9 mouse cellular contexts compared by ENCODE assay signal in genomic region chr1:162037185-162037765, GRCm38 (mm10). TPM values are rescaled to one million over a fixed set of nuclear protein-coding genes. Genes with fewer than 3 reads are reported as not detected.
DNase-seq lines count a peak whose midpoint lies in the region; ATAC-seq and TF ChIP-seq lines count a peak whose summit lies in the region.
"Had no signal": no experiment of that assay in that cellular context is flagged by ENCODE, and none has a peak within 500 bp of the region (broad histone marks: within the 10 kb centered on the region; RNA-seq: fewer than 3 reads in every experiment).

No protein-coding gene starts in this region.

- peaks cover 35% of the 10 kb centered on the region for H3K4me1 ChIP-seq in lung, embryonic 14.5 days (ENCODE audit: insufficient read depth)
- H3K4me1 ChIP-seq in forebrain, embryonic 15.5 days: peaks cover 17% of the 10 kb centered on the region
- H3K4me1 ChIP-seq in neural tube, embryonic 12.5 days: peaks cover 36% of the 10 kb centered on the region

- H3K27ac ChIP-seq in gastrocnemius, adult 2 months: peak overlapping the region; percentile 71
- H3K27ac ChIP-seq in lung, embryonic 14.5 days (ENCODE audit: low read depth): peak overlapping the region; percentile 92
- H3K27ac ChIP-seq in forebrain, embryonic 15.5 days (replicated peaks): peak overlapping the region; percentile 38
- H3K27ac ChIP-seq in neural tube, embryonic 12.5 days: peak overlapping the region; percentile 51

- no peaks in the 10 kb centered on the region for H3K27me3 ChIP-seq in lung, embryonic 14.5 days (ENCODE audit: insufficient read depth, low read length)
- H3K27me3 ChIP-seq in forebrain, embryonic 15.5 days: no peaks in the 10 kb centered on the region
- no peaks in the 10 kb centered on the region for H3K27me3 ChIP-seq in neural tube, embryonic 12.5 days (replicated peaks)

- H3K4me2 ChIP-seq in lung, embryonic 14.5 days: peak overlapping the region; percentile 5; the same call in 1 of the 2 replicates
- H3K4me2 ChIP-seq in forebrain, embryonic 15.5 days (replicated peaks): no peak overlapping the region
- H3K4me2 ChIP-seq in neural tube, embryonic 12.5 days (replicated peaks): peak overlapping the region; percentile 27; the same call in 1 of the 2 replicates

- ATAC-seq in lung, embryonic 14.5 days (ENCODE audit: insufficient read depth): peak; percentile 13; the same call in 1 of the 2 replicates
- ATAC-seq in forebrain, embryonic 15.5 days (replicated peaks): peak; percentile 21; the same call in 1 of the 2 replicates
- ATAC-seq in neural tube, embryonic 12.5 days (ENCODE audit: low FRiP score, low read depth): no peak

- 38% methylated on average over 6 of the region's 6 CpGs for WGBS in lung, embryonic 14.5 days
- WGBS in forebrain, embryonic 15.5 days: 41% methylated on average over 6 of the region's 6 CpGs
- 48% methylated on average over 6 of the region's 6 CpGs for WGBS in neural tube, embryonic 12.5 days

- DNase-seq in gastrocnemius, adult 2 months: no peak
- DNase-seq in gastrocnemius, postnatal 4 days (ENCODE audit: low spot score in 2 of 2): no peak
- peak; percentile 64 for DNase-seq in lung, embryonic 14.5 days
- DNase-seq in lung, postnatal 25 days (ENCODE audit: low spot score): no peak
- DNase-seq in adrenal gland, postnatal 36 days: no peak
- no peak for DNase-seq in adrenal gland, postnatal 4 days (ENCODE audit: low spot score in 2 of 2)

- no peaks in the 10 kb centered on the region for H3K9me3 ChIP-seq in lung, embryonic 14.5 days (ENCODE audit: low read depth, low read length)
- no peaks in the 10 kb centered on the region for H3K9me3 ChIP-seq in forebrain, embryonic 15.5 days
- H3K9me3 ChIP-seq in neural tube, embryonic 12.5 days: peaks cover 4% of the 10 kb centered on the region; the same call in 1 of the 2 replicates

- H3K36me3 ChIP-seq in lung, embryonic 14.5 days (ENCODE audit: insufficient read depth): no peaks in the 10 kb centered on the region
- no peaks in the 10 kb centered on the region for H3K36me3 ChIP-seq in forebrain, embryonic 15.5 days
- H3K36me3 ChIP-seq in neural tube, embryonic 12.5 days: no peaks in the 10 kb centered on the region

- intact Hi-C loops in gastrocnemius, adult 2 months (cut with DNase I): no loop called here

- H3K9ac ChIP-seq in lung, embryonic 14.5 days: no peak overlapping the region
- no peak overlapping the region for H3K9ac ChIP-seq in forebrain, embryonic 15.5 days (replicated peaks)
- H3K9ac ChIP-seq in neural tube, embryonic 12.5 days: no peak overlapping the region

- TF ChIP-seq CTCF in gastrocnemius, adult 2 months (IDR thresholded peaks at IDR 0.05): no peak
- TF ChIP-seq CTCF in lung, embryonic 14.5 days (IDR thresholded peaks at IDR 0.05; ENCODE audit: low read depth): no peak

- H3K4me3 ChIP-seq in gastrocnemius, adult 2 months: no peak overlapping the region; the same call in 1 of the 2 replicates
- H3K4me3 ChIP-seq in lung, embryonic 14.5 days (ENCODE audit: low read depth, low read length): no peak overlapping the region
- H3K4me3 ChIP-seq in forebrain, embryonic 15.5 days: no peak overlapping the region
- no peak overlapping the region for H3K4me3 ChIP-seq in neural tube, embryonic 12.5 days

RNA-seq across cellular contexts. Expression of gene 4930558K02Rik, which starts 57.8 kb away (rescaled TPM):
- total RNA-seq in gastrocnemius, adult 2 months (2021): not detected
- total RNA-seq in gastrocnemius, postnatal 4 days (2021): under 1 TPM in 1 of 2 experiments, not detected in 1; 0.29 TPM
- polyA plus RNA-seq in lung, embryonic 14.5 days (2014; fragmentation: Nextera tagmentation; extraction: Ambion mirVana): not detected in 2 replicates
- polyA plus RNA-seq in forebrain, embryonic 15.5 days (2015; fragmentation: Nextera tagmentation; extraction: Ambion mirVana): 0.17 TPM in 1 of 2 replicates, not detected in the other
- polyA plus RNA-seq in neural tube, embryonic 12.5 days (2016; fragmentation: Nextera tagmentation; extraction: Ambion mirVana): not detected in 2 replicates
- total RNA-seq in adrenal gland, postnatal 36 days (2021): not detected
- under 1 TPM in 1 of 2 experiments, not detected in 1; 0.31 TPM for total RNA-seq in adrenal gland, postnatal 4 days (2021)
- total RNA-seq: gastrocnemius, postnatal 25 days had no signal

Comparison
In these comparisons a context has a peak if more than half of its experiments do, and no peak if none do; other contexts are left out.
1. H3K27ac ChIP-seq: peak in every context shown above with its lines; median percentile 92 in lung, embryonic 14.5 days; 71 in gastrocnemius, adult 2 months; 51 in neural tube, embryonic 12.5 days; 38 in forebrain, embryonic 15.5 days.